Mouse (Mus musculus): ENCODE results near the gene Draxin. TPM values are rescaled to one million over a fixed set of nuclear protein-coding genes. Genes with fewer than 3 reads are reported as not detected.
"Not testable (repeated sequence)": the region's sequence is repeated elsewhere in the genome, so short reads cannot be mapped to it uniquely, and the experiment has no call there.

Gene Draxin
- polyA plus RNA-seq, 1 experiment from 2014 or later, result 0.05 TPM

DNA sequence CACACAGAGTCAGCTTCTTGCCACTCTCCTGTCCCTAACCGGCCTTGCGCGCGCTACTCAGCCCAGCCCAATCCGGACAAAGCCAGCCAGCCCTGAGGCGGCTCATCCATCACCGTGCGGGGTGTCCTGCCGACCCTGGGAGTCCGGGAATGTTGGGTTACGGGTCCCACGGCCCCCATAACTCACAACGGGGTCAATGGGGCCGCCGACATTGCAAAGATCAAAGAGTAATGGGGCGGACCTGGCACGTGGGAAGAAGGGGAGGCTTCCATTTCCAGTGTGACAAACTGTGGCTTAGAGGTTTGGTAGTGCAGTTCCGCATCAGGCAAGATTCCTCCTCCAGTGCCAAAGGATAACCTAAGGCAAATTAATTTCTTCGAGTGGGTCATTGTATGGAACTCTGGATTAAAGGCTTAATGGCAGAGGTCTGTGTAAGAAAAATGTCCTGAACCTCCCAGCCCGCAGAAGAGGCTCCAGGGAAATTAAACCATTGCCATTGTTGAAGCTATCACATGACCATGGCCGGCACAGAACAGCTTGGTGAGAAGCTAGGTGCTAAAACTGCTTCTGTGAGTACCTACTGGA, 1.1 kb upstream of the Draxin start:
- Histone ChIP-seq H3K4me1 (replicated peaks) (peaks cover 16% of the 10 kb centered on the region), H3K4me2 (peak overlapping the region; percentile 96), H3K9ac (no peak overlapping the region), H3K9me3 (replicated peaks) (no peaks in the 10 kb centered on the region), H3K27ac (ENCODE audit: poor library complexity, severe bottlenecking) (no peak overlapping the region), H3K36me3 (no peaks in the 10 kb centered on the region), H3K27me3 (replicated peaks) (peaks cover 78% of the 10 kb centered on the region), H3K4me3 (peak overlapping the region; percentile 64)
- ATAC-seq (ENCODE audit: insufficient number of reproducible peaks, low FRiP score), result no peak
- WGBS, result 2% methylated on average over 21 of the region's 21 CpGs

GRCm38 (mm10) chr4:148130133-148130532, 365 bp downstream of the Draxin start, which contains the start of gene Mad2l2:
Gene Mad2l2, plus strand, starts transcription at chr4:148130384.
- H3K27me3 ChIP-seq (replicated peaks), result peaks cover 90% of the 10 kb centered on the region
- no peaks in the 10 kb centered on the region for H3K9me3 ChIP-seq (replicated peaks)
- peak within 1 kb of the TSS; percentile 64 for H3K4me3 ChIP-seq
- H3K4me1 ChIP-seq (replicated peaks), result peaks cover 16% of the 10 kb centered on the region
- peak within 1 kb of the TSS; percentile 65 for H3K9ac ChIP-seq
- H3K36me3 ChIP-seq, result no peaks in the 10 kb centered on the region
- peak within 1 kb of the TSS; percentile 96 for H3K4me2 ChIP-seq
- WGBS, result under 1% methylated on average over 17 of the region's 18 CpGs
- ATAC-seq (ENCODE audit: insufficient number of reproducible peaks, low FRiP score), result no peak
- no peak within 1 kb of the TSS for H3K27ac ChIP-seq (ENCODE audit: poor library complexity, severe bottlenecking)

DNA sequence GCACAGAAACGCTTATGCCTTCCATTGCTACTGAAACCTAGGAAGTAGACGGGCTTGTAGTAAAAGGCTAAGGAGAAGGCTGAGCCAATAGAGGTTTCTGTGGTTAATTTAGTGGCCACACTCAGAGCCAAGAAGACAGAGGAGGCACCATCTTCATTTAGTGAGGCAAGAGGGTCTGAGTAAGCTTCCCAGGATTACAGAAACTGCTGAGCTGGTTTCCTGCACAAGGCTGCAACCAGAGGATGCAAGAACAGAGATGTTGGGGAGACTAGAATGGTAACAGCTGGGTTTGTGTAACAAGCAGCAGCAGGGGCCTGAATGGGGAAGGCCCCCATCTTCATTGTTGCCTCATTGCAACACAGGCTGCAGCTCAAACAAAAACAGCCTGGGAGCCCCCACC, 1.8 kb downstream of the Draxin start:
- no peak overlapping the region for H3K4me2 ChIP-seq
- H3K9me3 ChIP-seq (replicated peaks), result no peaks in the 10 kb centered on the region
- 43% methylated on average over 2 of the region's 2 CpGs for WGBS
- H3K36me3 ChIP-seq, result no peaks in the 10 kb centered on the region
- peaks cover 89% of the 10 kb centered on the region for H3K27me3 ChIP-seq (replicated peaks)
- H3K4me1 ChIP-seq (replicated peaks), result peaks cover 16% of the 10 kb centered on the region
- no peak for ATAC-seq (ENCODE audit: insufficient number of reproducible peaks, low FRiP score)
- no peak overlapping the region for H3K27ac ChIP-seq (ENCODE audit: poor library complexity, severe bottlenecking)
- H3K9ac ChIP-seq, result no peak overlapping the region
- no peak overlapping the region for H3K4me3 ChIP-seq

DNA sequence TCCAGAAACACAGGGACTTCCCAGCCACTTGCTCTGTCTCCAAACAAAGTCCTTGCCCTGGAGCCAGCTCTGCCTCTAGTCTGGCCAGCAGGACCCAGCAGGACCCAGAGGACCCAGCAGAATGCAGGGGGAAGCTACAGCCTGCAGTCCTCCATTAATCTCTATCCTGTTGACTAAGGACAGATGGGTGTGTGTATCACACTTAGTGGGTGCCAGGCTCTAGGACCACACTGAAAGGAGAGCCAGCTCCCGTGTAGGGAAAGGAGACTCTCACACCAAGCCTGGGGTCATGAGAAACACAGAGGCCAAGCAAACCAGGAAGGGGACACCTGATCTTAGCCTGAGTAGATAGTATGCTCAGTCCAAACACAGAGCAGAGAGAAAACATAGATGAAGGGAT, 2.3 kb downstream of the Draxin start:
- no peak overlapping the region for H3K9ac ChIP-seq
- no peak for ATAC-seq (ENCODE audit: insufficient number of reproducible peaks, low FRiP score)
- H3K36me3 ChIP-seq, result no peaks in the 10 kb centered on the region
- H3K9me3 ChIP-seq (replicated peaks), result no peaks in the 10 kb centered on the region
- peaks cover 16% of the 10 kb centered on the region for H3K4me1 ChIP-seq (replicated peaks)
- 61% methylated on average over 1 of the region's 1 CpGs for WGBS
- no peak overlapping the region for H3K27ac ChIP-seq (ENCODE audit: poor library complexity, severe bottlenecking)
- H3K4me3 ChIP-seq, result no peak overlapping the region
- H3K4me2 ChIP-seq, result no peak overlapping the region
- H3K27me3 ChIP-seq (replicated peaks), result peaks cover 92% of the 10 kb centered on the region

DNA sequence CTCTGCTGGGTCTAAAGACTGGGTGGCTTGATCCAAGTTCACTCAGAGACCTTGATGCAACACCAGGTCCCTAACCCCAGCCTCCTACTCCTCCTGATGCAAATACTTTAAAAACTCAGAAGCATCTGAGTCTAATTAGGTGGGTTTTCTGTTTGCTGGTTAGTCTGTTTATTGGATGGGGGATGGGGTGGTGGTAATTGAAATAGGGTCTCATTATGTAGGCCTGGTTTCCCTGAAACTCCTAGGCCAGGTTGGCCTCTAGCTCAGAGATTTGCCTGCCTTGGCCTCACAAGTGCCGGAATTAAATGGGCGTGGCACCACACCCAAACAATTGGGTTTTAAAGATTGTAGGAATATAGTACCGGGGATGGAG, 7.8 kb downstream of the Draxin start:
- Histone ChIP-seq H3K4me1 (replicated peaks) (no peaks in the 10 kb centered on the region), H3K9me3 (replicated peaks) (no peaks in the 10 kb centered on the region), H3K4me2 (no peak overlapping the region), H3K9ac (no peak overlapping the region), H3K4me3 (no peak overlapping the region), H3K36me3 (no peaks in the 10 kb centered on the region), H3K27me3 (replicated peaks) (peaks cover 61% of the 10 kb centered on the region), H3K27ac (ENCODE audit: poor library complexity, severe bottlenecking) (no peak overlapping the region)
- WGBS, result 66% methylated on average over 3 of the region's 3 CpGs
- no peak for ATAC-seq (ENCODE audit: insufficient number of reproducible peaks, low FRiP score)

DNA sequence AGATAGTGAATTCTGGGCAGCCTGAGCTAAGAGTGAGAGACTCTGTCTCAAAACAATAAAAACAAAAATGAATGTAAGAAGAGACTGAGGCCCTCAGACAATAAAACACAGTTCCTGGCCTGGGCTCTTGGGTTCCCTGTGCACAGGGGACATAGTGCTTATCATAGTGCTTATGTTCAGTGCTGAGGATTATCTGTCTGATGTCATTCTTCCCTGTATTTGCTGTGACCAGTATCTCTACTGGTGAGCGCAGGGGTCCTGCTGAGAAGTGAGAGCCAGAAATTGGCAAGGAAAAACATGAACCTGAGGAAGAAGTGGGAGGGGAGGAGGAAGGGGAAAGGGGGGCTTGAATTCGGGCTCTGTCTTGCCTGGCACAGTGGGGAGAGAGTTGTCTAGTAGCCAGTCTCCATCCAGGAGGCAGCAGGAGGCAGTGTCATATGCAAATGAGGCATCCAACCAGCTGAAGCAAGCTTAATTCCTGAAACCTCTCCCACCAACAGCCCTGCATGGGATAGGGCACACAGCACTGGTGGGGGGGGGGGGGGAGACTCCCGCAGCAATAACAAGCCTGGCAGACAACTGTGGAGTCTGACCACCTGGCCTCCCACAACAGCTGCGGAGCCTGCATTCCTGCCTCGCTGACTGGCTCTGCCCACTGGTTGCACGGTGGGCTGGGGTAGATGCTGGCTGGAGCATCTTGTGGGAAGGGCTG, 8.4 kb downstream of the Draxin start:
- ATAC-seq (ENCODE audit: insufficient number of reproducible peaks, low FRiP score), result no peak
- H3K4me1 ChIP-seq (replicated peaks), result no peaks in the 10 kb centered on the region
- no peak overlapping the region for H3K9ac ChIP-seq
- H3K27ac ChIP-seq (ENCODE audit: poor library complexity, severe bottlenecking), result no peak overlapping the region
- WGBS, result 15% methylated on average over 6 of the region's 6 CpGs
- no peak overlapping the region for H3K4me2 ChIP-seq
- H3K36me3 ChIP-seq, result no peaks in the 10 kb centered on the region
- H3K9me3 ChIP-seq (replicated peaks), result peaks cover 4% of the 10 kb centered on the region; the same call in 1 of the 2 replicates
- H3K4me3 ChIP-seq, result no peak overlapping the region
- peaks cover 61% of the 10 kb centered on the region for H3K27me3 ChIP-seq (replicated peaks)

- Histone ChIP-seq H3K27me3 (replicated peaks) (peaks cover 53% of the 10 kb centered on the region; the same call in 1 of the 2 replicates), H3K9me3 (replicated peaks) (peaks cover 4% of the 10 kb centered on the region; the same call in 1 of the 2 replicates), H3K36me3 (no peaks in the 10 kb centered on the region), H3K27ac (ENCODE audit: poor library complexity, severe bottlenecking) (no peak overlapping the region), H3K4me1 (replicated peaks) (no peaks in the 10 kb centered on the region), H3K4me3 (no peak overlapping the region), H3K9ac (no peak overlapping the region), H3K4me2 (no peak overlapping the region)
- WGBS, result 81% methylated on average over 4 of the region's 4 CpGs
- no peak for ATAC-seq (ENCODE audit: insufficient number of reproducible peaks, low FRiP score)
Observed at GRCm38 (mm10) chr4:148121362-148121761, 9.1 kb downstream of the Draxin start.

DNA sequence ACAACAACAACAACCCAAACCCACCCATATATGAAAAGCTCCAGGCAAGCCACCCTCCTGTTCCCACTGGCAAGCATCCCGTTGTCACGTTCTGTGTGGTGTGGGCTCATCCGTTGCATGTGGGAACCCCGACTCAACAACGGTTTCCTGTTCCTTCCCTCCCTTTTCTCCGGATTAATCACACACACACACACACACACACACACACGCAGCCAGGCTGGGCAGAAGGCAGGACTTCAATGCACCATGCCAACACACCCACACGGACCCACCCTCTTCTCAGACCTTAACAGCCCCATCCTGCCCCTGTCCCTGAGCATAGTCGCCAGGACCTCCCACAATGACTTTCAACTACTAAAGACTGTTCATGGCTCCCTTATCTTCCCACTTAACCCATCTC, 9.9 kb downstream of the Draxin start:
- peaks cover 3% of the 10 kb centered on the region; the same call in 1 of the 2 replicates for H3K4me1 ChIP-seq (replicated peaks)
- H3K27ac ChIP-seq (ENCODE audit: poor library complexity, severe bottlenecking), result no peak overlapping the region
- H3K4me2 ChIP-seq, result no peak overlapping the region
- 72% methylated on average over 9 of the region's 9 CpGs for WGBS
- no peak for ATAC-seq (ENCODE audit: insufficient number of reproducible peaks, low FRiP score)
- H3K4me3 ChIP-seq, result no peak overlapping the region
- peaks cover 4% of the 10 kb centered on the region; the same call in 1 of the 2 replicates for H3K9me3 ChIP-seq (replicated peaks)
- H3K9ac ChIP-seq, result no peak overlapping the region
- no peaks in the 10 kb centered on the region for H3K36me3 ChIP-seq
- H3K27me3 ChIP-seq (replicated peaks), result peaks cover 49% of the 10 kb centered on the region; the same call in 1 of the 2 replicates

DNA sequence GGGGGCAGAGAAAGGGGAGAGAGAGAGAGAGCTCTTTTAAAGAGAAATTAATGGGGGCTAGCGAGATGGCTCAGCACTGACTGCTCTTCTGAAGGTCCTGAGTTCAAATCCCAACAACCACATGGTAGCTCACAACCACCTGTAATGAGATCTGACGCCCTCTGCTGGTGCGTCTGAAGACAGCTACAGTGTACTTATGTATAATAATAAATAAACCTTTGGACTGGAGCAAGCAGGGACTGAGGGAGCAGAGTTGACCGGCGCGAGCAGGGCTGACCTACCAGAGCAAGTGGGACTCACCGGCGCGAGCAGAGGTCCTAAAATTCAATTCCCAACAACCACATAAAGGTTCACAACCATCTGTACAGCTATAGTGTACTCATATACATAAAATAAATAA, 10.9 kb downstream of the Draxin start:
- H3K4me3 ChIP-seq; H3K9ac ChIP-seq; H3K4me2 ChIP-seq; H3K9me3 ChIP-seq (replicated peaks); H3K27ac ChIP-seq (ENCODE audit: poor library complexity, severe bottlenecking); ATAC-seq (ENCODE audit: insufficient number of reproducible peaks, low FRiP score); H3K36me3 ChIP-seq: not testable (repeated sequence)
- H3K4me1 ChIP-seq (replicated peaks), result peaks cover 11% of the 10 kb centered on the region; the same call in 1 of the 2 replicates
- peaks cover 43% of the 10 kb centered on the region; the same call in 1 of the 2 replicates for H3K27me3 ChIP-seq (replicated peaks)
- 79% methylated on average over 9 of the region's 9 CpGs for WGBS

DNA sequence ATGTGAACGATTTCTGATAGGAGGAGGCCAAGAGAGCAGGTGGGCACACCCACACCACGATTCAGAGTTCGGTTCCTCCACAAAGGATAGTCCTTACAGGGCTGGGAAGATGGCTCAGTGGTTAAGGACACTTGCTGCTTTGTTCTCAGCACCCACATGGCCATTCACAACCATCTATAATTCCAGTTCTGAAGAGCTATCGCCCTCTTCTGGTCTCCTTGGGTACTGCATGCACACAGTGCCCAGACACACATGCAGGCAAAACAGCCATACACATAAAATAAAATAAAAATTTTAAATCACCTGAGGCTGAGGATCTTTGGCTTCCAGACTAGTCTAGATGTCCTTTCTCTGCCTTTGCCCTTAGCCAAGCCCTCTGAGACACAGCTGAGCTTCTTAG, 13.1 kb downstream of the Draxin start:
- H3K36me3 ChIP-seq, result no peaks in the 10 kb centered on the region
- H3K4me3 ChIP-seq, result no peak overlapping the region
- ATAC-seq (ENCODE audit: insufficient number of reproducible peaks, low FRiP score), result no peak
- no peak overlapping the region for H3K9ac ChIP-seq
- 0 out of 2 replicates have a peak, but pooled peaks cover 32% of the 10 kb centered on the region for H3K27me3 ChIP-seq (replicated peaks)
- H3K27ac ChIP-seq (ENCODE audit: poor library complexity, severe bottlenecking), result no peak overlapping the region
- WGBS, result 77% methylated on average over 4 of the region's 4 CpGs
- peaks cover 11% of the 10 kb centered on the region; the same call in 1 of the 2 replicates for H3K4me1 ChIP-seq (replicated peaks)
- H3K4me2 ChIP-seq, result no peak overlapping the region
- peaks cover 4% of the 10 kb centered on the region; the same call in 1 of the 2 replicates for H3K9me3 ChIP-seq (replicated peaks)

GRCm38 (mm10) chr4:148116657-148117056, 13.8 kb downstream of the Draxin start:
- WGBS, result 71% methylated on average over 4 of the region's 4 CpGs
- Histone ChIP-seq H3K4me2 (no peak overlapping the region), H3K27me3 (replicated peaks) (0 out of 2 replicates have a peak, but pooled peaks cover 32% of the 10 kb centered on the region), H3K4me3 (no peak overlapping the region), H3K4me1 (replicated peaks) (peaks cover 11% of the 10 kb centered on the region; the same call in 1 of the 2 replicates), H3K9me3 (replicated peaks) (peaks cover 4% of the 10 kb centered on the region; the same call in 1 of the 2 replicates), H3K9ac (no peak overlapping the region), H3K36me3 (no peaks in the 10 kb centered on the region), H3K27ac (ENCODE audit: poor library complexity, severe bottlenecking) (no peak overlapping the region)
- ATAC-seq (ENCODE audit: insufficient number of reproducible peaks, low FRiP score), result no peak
